Mouse (Mus musculus) c-Kit-positive CD71-positive TER-119-negative erythroid progenitor cells, embryonic 14.5 days (primary cell): ENCODE measurements around the gene Ppm1h.

ENCODE experiments used
- DNase-seq: peaks from one replicate; pipeline ENCODE4 v3.0.0-alpha.2; 2013; ENCODE audit warnings: low read depth

Ppm1h gene

DNA sequence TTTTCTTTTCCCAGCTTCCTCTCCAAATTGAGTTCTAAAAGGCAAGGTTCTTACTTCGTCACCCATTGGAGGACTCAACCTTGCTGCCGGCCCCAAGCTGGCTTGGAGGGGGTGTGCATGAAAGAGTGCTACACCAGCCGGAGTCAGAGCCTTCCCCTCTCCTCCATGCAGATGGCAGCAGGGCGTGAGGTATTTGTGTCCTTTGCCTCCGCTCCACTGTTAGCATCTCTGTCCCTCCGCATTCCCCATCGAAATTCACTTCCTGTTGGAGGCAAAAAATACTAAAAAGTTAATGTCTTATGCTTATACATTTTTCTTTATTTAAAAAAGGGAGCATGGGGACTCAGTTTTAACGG is 181.1 kb downstream of the Ppm1h start:
- DNase-seq: no peak

DNA sequence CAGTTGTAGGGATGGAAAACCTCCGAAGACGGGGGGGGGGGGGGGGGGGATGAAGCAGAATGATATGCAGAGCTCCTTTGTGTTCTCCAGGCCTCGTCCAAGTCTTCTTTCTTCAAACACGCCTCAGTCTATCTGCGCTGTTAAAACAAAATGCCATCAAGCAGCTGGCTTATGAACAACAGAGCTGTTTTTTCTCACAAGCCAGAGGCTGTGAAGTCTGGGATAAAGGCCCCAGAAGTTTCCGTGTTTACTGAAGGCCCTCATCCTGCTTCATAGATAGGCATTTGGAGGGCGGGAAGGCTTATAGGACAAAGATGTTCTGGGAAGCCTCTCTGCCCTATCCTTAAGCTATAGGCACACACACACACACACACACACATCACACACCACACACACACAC is 181.5 kb downstream of the Ppm1h start:
- no peak for DNase-seq

DNA sequence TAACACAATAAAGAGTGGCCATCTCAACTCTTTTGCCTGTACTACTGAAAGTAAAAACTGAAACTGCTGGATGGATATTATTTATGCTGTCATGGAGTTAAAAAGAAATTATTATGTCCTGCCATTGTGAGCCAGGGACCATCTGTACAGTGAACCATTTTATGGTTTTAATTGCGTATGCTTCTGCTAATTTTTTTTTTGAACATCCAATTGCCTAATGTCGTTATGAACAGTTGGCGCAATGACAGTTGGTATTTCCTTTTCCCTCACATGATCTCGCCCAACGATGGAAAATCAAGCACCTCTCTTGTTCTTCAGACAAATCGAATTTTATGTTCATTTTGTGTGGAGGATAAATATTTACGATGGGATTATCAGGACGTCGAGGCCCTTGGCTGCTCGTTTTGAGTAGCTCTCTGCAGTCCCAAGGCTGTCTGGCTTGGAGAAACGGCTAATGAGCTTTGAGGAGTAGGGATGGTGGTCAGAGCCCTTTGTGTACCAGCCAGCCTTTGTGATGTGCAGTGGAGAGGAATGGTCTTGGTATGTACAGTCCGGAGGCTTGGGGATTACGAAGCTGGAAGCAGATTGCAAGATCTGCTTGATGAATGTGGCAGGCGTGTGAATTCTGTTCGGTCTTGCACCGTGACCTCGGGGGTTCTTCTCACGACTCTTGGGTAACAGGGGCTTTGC is 183.3 kb downstream of the Ppm1h start:
- no peak for DNase-seq

DNA sequence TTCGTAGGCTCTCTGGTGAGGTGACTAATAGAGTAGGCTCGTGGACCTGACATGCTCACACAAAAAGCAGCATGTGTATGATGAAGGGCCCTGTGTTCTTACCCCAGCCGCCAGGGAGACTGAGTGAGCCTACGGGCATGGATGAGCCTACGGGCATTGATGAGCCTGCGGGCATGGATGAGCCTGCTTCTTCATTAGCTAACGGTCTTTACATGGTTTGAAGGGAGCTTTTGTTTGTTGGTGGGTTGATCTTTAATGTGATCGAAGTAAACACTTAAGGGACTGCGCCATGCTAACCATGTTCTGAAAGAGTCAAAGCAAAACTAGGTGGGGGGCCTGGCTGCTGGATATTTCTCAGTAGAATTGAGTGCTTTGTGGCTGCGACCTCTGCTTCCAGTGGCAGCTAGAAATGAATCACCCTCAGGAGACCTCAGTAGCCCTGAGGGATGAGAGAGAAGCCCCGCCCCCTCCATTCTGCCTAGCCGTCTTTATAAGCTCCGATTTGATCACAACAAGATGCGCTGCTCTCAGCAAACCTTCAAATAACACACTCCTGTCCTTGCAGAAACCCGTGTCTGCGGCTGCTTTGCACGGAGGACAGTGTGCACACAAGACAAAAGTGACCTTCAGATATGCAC is 183.9 kb downstream of the Ppm1h start:
- no peak for DNase-seq

DNA sequence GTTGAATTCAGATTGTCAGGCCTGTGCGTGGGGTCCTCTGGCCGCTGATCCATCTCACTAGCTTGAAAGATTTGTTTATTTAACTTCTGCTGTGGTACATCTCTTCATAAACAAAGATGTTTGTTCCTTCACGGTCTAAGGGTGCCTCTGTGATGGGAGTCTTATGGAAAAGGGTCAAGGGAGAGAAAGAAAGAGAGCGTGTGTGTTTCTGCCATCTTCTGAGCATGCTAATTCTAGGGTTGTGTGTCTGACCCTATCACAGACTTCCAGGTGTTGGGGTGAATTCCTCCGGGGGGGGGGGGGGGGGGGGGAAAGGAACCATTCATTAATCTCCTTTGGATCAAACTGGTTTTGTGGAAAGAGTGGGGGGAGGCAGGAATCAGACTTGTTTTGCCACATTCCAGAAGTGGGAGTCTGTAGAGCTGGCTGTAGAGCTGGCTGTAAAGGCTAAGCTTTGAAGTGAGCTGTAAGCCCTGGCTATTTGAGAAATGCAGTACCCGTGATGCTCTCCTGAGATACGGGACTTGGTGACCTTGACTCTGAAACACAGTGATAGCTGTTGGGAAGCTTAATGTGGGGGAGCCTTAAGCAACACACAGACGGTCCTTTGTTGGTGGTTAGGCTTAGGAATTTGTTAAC is 191.4 kb downstream of the Ppm1h start:
- no peak for DNase-seq

DNA sequence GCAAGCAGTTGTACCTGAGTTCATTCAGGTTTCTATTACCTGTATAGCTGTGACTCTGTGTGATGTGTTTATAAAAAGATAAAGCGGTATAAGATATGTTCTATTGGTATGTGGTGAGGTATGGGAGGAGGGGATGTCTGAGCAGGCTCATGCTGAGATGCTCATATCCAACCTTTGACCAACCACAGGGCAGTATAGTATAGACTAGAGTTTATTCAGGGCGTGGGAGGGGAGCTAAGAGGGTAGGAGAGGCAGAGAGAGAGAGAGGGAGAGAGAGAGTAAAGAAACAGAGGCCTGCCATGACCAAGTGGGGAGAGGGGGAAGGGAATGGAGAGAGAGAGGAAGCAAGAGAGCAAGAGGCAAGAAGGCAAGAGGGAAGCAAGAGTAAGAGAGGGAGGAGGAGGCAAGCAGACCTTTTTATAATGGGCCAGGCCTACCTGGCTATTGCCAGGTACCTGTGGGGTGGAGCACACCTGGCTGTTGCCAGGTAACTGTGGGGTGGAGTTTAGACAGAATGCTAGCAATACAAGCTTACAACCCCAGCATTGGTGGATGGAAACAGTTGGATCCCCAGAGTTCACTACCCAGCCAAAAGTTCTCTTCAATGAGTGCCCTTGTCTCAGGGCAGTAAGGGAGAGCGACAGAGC is 192.4 kb downstream of the Ppm1h start:
- no peak for DNase-seq

DNA sequence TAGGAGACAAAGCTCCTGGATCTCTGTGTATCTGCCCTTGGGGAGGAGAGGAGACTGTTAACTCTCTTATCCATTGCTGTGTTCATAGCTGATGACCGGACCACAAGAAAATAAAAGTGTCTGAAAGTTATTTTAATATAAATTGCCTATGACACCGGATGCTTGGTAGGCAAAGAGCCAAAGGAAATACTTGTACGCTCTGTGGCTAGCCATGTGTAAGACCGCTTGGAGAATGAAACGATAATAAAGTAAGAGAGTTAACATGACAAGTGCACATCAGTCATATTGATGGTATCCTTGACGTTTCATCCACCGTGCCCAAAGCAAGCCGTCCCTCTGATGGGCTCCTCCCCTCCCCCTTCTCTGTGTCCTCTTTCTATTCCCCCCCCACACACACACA is 194.2 kb downstream of the Ppm1h start:
- no peak for DNase-seq

DNA sequence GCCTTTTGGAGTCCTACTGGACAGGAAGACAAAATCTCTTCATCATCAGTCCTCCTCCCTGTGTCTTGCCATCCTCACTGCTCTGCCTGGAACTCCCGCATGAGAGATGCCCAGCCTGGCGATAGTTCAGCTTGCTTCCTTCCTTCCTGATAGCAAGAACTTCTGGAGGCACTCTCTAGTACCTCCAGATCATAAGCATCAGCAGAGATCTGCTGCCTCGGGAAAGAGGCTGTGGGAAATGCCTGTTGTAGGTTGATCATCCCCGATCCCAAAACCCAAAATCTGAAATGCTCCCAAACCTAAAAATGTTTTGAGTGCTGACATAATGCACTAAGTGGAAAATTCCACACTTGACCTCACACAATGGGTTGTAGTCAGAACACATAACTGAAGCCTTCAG is 198.4 kb downstream of the Ppm1h start:
- DNase-seq: no peak

DNA sequence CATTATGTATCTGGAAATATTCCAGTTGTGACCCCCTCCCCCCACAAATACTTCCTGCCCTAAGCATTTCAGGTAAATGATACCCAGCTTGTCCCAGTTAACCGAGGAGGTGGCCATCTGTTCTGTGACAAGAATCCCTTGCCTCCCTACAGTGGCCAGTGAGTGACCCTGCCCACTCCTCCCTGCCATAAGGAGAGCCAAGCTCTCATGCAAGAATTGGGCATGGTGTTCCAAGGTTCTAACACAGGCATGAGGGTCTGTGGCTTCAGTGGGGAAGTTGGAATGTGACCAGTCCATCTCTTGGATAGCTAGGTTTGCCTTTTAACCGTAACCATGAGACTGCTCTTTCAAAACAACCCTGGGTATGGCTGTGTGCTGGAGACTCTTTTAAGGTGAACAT is 198.9 kb downstream of the Ppm1h start:
- DNase-seq: no peak

DNA sequence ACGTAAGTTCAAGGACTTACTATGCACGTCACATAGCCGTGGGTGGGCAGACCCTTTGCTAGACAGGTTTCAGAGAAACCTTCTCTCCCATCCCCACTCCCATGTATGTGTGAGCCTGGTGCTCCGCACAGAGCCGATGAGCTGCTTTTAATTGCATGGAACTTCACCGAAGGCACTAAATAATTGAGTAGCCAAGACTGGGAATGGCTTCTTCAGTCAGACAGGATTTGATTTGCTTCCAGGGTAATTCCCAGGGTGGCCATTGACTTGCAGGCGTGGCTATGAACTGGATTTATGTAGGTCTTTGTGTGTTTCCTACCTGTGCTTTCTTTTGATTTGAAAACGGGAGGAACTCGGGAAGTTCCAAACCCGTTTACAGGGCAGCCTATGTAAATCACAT is 202.9 kb downstream of the Ppm1h start:
- no peak for DNase-seq

DNA sequence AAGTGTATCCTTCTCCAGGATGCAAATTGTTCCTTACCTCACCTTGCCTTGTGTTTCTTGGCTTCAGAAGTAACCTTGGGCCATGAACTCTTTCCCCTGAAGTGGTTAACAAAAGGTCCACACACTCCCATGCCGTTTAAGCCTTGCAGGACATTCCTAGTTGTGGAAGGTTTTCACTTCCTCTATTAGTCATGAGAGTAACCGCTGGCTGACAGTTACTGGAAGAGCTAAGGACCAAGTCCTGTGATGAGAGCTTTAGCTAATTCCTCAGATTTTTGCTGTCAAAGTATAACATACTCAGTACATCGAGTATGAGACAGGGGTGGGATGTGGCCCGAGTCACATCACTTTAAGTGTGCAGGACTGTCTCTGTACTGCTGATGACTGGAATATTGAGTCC is 204.1 kb downstream of the Ppm1h start:
- DNase-seq: no peak

DNA sequence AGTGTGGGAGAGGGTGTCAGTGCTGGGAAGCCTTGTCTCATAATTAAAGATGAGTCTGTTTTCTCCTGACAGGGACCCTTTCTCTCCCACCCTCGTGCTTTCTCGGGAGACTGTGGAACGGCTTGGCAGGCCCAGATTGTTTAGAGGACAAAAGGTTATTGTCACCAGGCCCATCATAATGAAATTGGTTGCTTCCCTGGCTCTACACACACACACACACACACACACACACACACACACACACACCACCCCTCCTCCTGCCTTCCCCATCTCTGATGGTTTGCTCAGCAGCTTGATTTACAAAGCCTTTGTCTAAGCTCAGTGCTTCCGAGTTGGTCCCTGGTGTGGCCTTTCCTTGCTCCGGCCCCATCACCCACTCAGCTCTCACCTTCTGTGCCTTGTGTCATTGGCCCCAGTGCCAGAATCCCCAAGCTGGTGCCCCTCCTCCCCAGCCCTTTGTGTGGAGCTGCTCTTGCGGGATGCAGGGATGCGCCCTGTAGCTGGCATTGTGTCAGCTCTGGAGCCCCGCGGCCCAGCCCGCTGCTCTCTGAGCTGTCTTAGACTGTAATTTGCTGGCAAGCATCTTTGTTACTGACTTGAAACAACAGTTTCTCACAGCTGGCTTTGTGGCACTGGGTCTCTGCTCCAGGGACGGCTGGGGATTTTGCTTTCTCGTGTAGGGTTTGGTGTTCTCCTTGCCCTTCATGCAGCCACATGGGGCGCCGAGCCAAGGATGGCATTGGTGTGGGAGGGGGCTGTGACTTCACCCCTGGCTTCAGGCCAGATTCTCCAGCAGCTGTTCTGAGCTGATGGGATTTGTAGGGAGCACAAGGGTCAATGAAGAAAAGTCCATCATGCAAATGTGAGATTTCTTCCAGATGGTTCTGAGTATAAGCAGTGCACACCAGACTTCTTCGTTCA is 205.5 kb downstream of the Ppm1h start:
- no peak for DNase-seq

DNA sequence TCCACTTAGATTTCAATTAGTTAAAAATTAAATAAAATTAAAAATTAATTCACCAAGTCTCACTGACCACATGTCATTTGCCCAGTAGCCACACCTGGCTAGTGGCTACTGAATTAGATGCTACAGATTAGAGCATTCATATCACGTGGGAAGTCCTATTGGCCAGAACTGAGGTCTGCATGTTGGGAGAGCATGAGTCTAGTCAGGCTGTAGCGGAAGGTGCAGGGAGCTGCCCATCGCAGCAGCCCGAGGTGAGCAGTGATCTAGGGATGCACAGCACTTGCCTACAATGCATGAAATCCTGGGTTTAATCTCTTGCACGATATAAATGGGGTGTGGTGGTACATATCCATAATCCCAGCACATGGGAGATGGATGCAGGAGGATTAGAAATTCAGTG is 206.7 kb downstream of the Ppm1h start:
- no peak for DNase-seq

DNA sequence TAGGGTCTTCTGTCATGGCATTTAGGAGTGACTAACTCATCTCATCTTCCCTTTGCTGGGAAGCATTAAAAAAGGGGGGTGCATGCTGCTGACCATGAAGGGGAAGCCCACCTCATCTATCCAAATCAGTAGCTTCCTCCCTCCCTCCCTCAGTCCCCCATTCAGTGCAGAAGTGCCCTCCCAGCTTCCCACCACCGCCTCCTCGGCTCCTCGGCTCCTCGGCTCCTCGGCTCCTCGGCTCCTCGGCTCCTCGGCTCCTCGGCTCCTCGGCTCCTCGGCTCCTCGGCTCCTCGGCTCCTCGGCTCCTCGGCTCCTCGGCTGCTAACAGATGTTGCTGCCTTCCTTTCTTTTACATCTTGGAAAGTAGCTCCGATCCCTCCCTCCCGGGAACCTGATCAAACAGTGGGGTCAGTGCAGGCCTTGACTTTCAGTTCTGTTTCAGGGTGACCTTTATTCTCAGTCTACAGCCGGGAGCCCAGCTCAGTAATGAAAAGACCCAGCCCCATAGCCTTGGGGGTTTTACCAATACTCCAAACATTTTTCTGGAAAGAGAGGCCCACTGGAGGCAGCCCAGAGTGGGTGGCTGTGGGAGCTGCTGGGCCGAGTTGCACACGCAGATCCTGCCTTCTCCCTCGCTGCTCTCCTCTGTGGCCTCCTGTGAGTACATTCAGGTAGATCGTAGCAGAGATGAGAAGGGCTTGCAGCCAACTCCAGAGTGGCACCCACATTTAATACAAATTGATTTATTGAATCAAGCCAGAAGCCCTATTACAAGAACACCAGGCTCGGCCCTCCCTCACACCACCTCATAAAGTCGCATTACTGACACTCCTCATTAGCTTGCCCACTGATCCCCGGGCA is 207.7 kb downstream of the Ppm1h start:
- DNase-seq: peak; percentile 11

DNA sequence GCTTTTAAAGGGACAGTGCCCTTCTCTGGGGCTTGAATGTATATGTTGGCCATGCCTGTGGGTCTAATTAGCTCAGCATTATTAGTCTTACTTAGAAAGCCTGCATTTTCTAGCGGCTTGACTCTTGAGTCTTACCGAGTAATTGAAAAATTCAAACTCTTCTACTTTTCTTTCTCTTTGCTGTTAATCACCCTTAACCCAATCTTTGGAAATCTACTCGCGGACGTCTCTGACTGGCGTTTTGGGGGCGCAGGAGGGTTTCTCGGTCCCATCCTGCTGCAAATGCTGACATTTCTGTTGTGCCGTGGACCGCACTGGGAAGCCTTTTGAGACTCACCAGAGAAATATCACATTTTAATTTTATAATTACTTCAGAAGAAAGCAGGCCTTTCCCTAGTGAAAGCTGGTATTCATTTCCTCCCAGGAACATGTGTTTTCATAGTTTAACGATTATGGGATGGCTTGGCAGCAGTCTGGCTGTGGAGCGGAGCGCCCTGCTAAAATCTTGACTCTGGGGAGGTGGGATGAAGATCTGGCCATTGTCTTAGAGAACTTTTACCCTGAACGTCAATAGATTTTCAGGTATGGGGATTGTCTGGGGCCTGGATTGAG is 208.5 kb downstream of the Ppm1h start:
- DNase-seq: no peak

DNA sequence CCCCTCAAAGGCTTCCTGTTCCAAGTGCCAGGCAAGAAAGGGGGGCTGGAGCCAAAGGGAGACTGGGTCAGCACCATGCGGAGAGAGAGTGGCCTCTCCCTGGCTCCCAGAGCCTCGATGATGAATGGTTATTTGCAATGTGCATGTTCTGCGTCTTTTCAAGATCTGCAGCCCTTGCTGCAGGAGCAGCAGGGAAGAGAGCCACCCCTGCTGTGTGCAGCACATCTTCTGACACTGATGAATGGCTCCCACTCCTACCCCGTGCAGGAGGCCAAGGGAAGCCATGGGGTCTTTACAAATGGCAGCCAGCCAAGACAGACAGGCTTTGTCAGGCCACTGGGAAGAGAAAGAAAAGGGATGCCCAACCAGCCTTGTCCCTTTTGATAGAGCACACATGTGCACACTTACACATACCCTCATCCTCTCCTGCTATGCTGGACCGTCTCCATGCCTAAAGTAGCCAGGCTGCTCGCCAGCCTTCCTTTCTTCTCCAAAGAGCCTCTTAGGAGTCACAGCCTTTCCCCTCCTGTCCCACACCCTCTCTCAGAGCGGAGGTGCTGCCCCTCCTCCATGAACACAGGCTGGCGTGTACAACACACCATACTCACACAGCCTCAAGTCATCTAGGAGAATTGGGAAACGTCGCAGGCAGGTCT is 209.1 kb downstream of the Ppm1h start:
- no peak for DNase-seq

DNA sequence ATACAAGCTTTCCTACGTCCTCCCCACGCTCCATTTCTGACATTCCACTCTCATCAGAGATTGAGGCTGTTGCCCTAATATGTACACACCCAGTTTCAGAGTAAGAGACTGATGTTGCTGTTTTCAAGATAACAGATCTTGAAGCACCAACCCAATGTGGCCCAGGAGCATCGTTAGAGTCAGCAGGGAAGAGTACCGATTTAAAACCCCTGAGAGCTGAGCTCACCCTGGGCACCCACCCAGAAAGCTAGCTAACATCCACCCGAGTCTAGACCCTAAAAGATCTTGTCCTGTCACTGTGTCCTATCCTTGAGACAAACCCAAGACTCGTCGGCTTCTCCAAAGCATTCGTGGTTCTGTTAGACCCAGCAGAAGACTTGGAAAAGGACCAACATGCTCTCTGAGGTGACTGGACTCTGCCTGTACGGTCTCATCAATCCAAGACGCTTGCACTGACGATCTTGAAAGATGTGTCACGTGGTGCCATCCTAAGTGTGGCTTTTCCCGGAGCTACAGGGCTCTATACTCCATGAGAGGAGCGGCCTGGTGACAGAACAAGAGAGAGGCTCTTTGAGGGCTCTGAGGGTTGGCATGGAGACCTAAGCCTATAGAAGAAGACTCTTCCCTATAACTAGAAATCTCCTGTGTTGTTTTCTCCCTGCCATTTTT is 212.3 kb downstream of the Ppm1h start:
- DNase-seq: no peak

DNA sequence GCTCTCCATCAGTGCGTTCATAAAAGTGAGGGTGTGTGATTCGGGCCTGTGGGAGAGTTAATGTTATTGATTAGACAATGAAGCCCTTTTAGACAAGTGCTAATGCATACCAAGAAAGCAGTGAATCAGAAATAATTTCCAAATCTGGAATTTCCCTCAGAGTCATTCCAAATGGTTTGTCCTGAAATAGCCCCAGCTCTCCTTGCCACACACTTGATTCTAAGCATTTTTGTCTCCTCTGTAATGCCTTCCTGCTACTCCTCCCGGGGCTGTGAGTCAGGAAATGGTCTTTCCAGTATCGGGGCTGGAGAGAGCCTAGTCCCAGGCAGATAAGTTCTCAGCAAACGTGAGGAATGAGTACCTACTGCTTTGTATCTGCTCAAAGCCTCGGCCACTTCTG is 212.9 kb downstream of the Ppm1h start:
- no peak for DNase-seq

DNA sequence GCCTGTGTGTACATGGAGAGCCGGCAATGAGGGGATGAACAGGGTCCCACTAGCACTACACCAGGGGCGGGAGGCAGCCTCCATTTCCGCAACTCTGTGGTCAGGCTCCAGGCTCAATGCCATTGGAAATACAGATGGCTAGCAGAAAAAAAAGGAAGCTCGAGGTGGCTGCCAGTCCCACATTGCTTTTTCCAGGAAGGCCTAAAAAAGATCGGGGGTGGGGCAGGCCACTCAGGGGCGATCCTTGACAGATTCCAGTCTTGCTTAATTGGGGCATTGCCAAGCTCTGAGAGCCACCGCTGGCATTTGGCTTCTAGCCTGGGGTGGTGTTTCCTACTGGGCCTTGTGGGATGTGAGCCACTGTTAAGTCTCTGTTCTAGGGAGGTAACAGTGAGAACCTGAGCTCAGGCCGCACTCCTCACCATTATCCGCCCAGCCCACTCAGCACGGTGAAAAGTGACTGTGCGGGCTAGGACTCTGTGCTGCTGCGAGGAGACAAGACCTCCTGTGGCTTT is 216.1 kb downstream of the Ppm1h start:
- DNase-seq: no peak
